8 mouse cellular contexts compared by ENCODE assay signal in the genomic region with DNA sequence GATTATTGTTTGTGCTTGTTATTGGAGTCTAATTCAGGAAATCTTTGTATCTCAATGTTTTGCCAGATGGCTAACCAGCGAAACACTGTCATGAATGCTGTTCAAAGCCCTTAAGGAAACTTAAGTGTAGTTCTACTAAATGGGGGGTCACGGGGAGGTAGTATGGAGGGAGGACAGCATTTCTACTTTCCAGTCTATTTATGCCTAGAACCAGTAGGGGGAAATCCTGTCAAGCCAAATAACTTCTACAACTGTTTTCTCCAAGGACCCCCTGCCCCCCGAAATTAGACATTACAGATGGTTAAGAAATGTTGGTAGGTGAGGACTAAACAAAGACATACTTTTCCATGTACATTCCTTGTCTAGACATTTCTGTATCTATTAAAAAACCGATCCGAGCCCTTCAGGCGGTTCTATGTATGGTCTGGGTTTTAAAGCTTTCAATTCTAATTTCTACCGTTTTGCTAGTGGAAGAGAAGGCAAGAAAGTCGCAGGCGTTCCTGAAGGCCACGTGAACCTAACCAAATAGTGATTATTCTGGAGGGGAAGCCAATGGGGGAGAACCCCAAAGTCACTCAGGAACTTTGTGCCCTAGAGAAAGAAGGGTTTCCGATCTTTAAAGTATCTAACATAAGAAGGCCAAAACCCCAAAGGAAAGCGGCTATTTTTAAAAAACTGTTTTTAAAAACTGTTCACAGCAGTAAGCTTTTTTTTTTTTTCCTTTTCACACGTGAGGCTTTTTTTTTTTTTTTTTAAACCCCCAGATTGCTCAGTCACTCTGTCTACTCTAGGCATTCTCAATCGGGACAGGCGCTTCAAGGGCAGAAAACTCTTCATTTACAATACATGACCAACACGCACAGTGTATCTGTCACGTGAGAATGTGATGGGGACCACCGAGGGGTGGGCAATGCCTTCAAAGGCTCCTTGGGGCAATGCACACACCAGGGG. TPM values are rescaled to one million over a fixed set of nuclear protein-coding genes. Genes with fewer than 3 reads are reported as not detected.
DNase-seq lines count a peak whose midpoint lies in the region; ATAC-seq lines count a peak whose summit lies in the region.

No protein-coding gene starts in this region.

- no peak overlapping the region for H3K27ac ChIP-seq in embryonic facial prominence, embryonic 15.5 days (replicated peaks)
- no peak overlapping the region for H3K27ac ChIP-seq in liver, embryonic 11.5 days (ENCODE audit: low read depth, low read length)

- H3K9me3 ChIP-seq in erythroblast, embryonic 14.5 days (ENCODE audit: control insufficient read depth, low read length): no peaks in the 10 kb centered on the region; the same call in 1 of the 2 replicates
- H3K9me3 ChIP-seq in embryonic facial prominence, embryonic 15.5 days (replicated peaks): no peaks in the 10 kb centered on the region
- H3K9me3 ChIP-seq in liver, embryonic 11.5 days (ENCODE audit: control insufficient read depth, low read length): no peaks in the 10 kb centered on the region

- peak overlapping the region; percentile 60; the same call in 1 of the 2 replicates for H3K9ac ChIP-seq in embryonic facial prominence, embryonic 15.5 days
- peak overlapping the region; percentile 15 for H3K9ac ChIP-seq in liver, embryonic 11.5 days (ENCODE audit: low read depth, low read length)

- DNase-seq in 3T3-L1 (ENCODE audit: low read depth, low spot score): peak; percentile 12
- no peak for DNase-seq in liver, embryonic 11.5 days (ENCODE audit: low spot score)
- no peak for DNase-seq in gastrocnemius, postnatal 25 days
- DNase-seq in urinary bladder, adult 2 months (ENCODE audit: low spot score): no peak

- H3K36me3 ChIP-seq in erythroblast, embryonic 14.5 days (ENCODE audit: control insufficient read depth): no peaks in the 10 kb centered on the region
- no peaks in the 10 kb centered on the region for H3K36me3 ChIP-seq in embryonic facial prominence, embryonic 15.5 days
- no peaks in the 10 kb centered on the region for H3K36me3 ChIP-seq in liver, embryonic 11.5 days (ENCODE audit: control insufficient read depth, insufficient read depth, low read length)

- peak overlapping the region; percentile 59 for H3K4me3 ChIP-seq in erythroblast, embryonic 14.5 days (replicated peaks)
- H3K4me3 ChIP-seq in embryonic facial prominence, embryonic 15.5 days (replicated peaks): peak overlapping the region; percentile 61
- H3K4me3 ChIP-seq in liver, embryonic 11.5 days (ENCODE audit: low read depth, low read length): peak overlapping the region; percentile 57

- peak overlapping the region; percentile 86 for H3K4me2 ChIP-seq in embryonic facial prominence, embryonic 15.5 days (replicated peaks)
- peak overlapping the region; percentile 66 for H3K4me2 ChIP-seq in liver, embryonic 11.5 days

- 12% methylated on average over 18 of the region's 18 CpGs for WGBS in embryonic facial prominence, embryonic 15.5 days
- WGBS in liver, embryonic 11.5 days: 19% methylated on average over 18 of the region's 18 CpGs

- peaks cover 4% of the 10 kb centered on the region for H3K4me1 ChIP-seq in erythroblast, embryonic 14.5 days (ENCODE audit: control insufficient read depth)
- H3K4me1 ChIP-seq in embryonic facial prominence, embryonic 15.5 days: peaks cover 16% of the 10 kb centered on the region
- H3K4me1 ChIP-seq in liver, embryonic 11.5 days (replicated peaks; ENCODE audit: control insufficient read depth, insufficient read depth, low read length): no peaks in the 10 kb centered on the region; the same call in 1 of the 2 replicates

- no peak for ATAC-seq in erythroblast, adult 5-6 weeks (replicated peaks; ENCODE audit: low FRiP score, poor library complexity, severe bottlenecking)
- ATAC-seq in embryonic facial prominence, embryonic 15.5 days (ENCODE audit: insufficient number of reproducible peaks, low FRiP score, low TSS enrichment, low read depth): no peak
- ATAC-seq in liver, embryonic 11.5 days (replicated peaks; ENCODE audit: low FRiP score): no peak
- no peak for ATAC-seq in granulocyte monocyte progenitor cell, adult 5-6 weeks (replicated peaks; ENCODE audit: poor library complexity, severe bottlenecking)

- H3K27me3 ChIP-seq in erythroblast, embryonic 14.5 days (ENCODE audit: control insufficient read depth): peaks cover 81% of the 10 kb centered on the region
- peaks cover 45% of the 10 kb centered on the region for H3K27me3 ChIP-seq in embryonic facial prominence, embryonic 15.5 days
- H3K27me3 ChIP-seq in liver, embryonic 11.5 days (replicated peaks; ENCODE audit: control insufficient read depth, insufficient read depth, low read length): peaks cover 68% of the 10 kb centered on the region

RNA-seq across cellular contexts. Expression of a gene that starts 0.8 kb away (rescaled TPM):
- polyA plus RNA-seq in erythroblast, embryonic 14.5 days (2012): 0.03 TPM in 2 replicates
- 2.1 TPM in 2 replicates for total RNA-seq in erythroblast, adult 5-6 weeks (2015; ENCODE audit: low replicate concordance)
- 1.7 and 2.4 TPM in 2 replicates for total RNA-seq in erythroblast, adult 5-6 weeks (2017; ENCODE audit: low replicate concordance)
- 1.5 and 1.7 TPM in 2 replicates for polyA plus RNA-seq in embryonic facial prominence, embryonic 15.5 days (2015; fragmentation: Nextera tagmentation; extraction: Ambion mirVana)
- polyA plus RNA-seq in liver, embryonic 11.5 days (2014; fragmentation: Nextera tagmentation; extraction: Ambion mirVana): 1.1 TPM in 2 replicates
- total RNA-seq in granulocyte monocyte progenitor cell, adult 5-6 weeks (2014; fragmentation: Nextera tagmentation): 6.2 and 9.2 TPM in 2 replicates
- 6.2 TPM in 2 replicates for total RNA-seq in granulocyte monocyte progenitor cell, adult 5-6 weeks (2017)
- total RNA-seq in gastrocnemius, postnatal 25 days (2021): 1 to 10 TPM in 1 of 2 experiments, not detected in 1; 1.3 TPM
- polyA plus RNA-seq in urinary bladder, adult 2 months (2012; rRNA removed): 1.9 and 2.8 TPM in 2 replicates

RNA-seq across cellular contexts. Expression of a gene that starts 0.9 kb away (rescaled TPM):
- polyA plus RNA-seq in erythroblast, embryonic 14.5 days (2012): not detected in 2 replicates
- total RNA-seq in erythroblast, adult 5-6 weeks (2015; ENCODE audit: low replicate concordance): not detected in 2 replicates
- not detected in 2 replicates for total RNA-seq in erythroblast, adult 5-6 weeks (2017; ENCODE audit: low replicate concordance)
- polyA plus RNA-seq in embryonic facial prominence, embryonic 15.5 days (2015; fragmentation: Nextera tagmentation; extraction: Ambion mirVana): 0.46 and 0.57 TPM in 2 replicates
- polyA plus RNA-seq in liver, embryonic 11.5 days (2014; fragmentation: Nextera tagmentation; extraction: Ambion mirVana): 0.09 TPM in 1 of 2 replicates, not detected in the other
- not detected in 2 replicates for total RNA-seq in granulocyte monocyte progenitor cell, adult 5-6 weeks (2014; fragmentation: Nextera tagmentation)
- not detected in 2 replicates for total RNA-seq in granulocyte monocyte progenitor cell, adult 5-6 weeks (2017)
- total RNA-seq in gastrocnemius, postnatal 25 days (2021): under 1 TPM; 0.59 to 0.70 TPM
- polyA plus RNA-seq in urinary bladder, adult 2 months (2012; rRNA removed): 0.40 and 0.44 TPM in 2 replicates
